Mouse (Mus musculus): ENCODE measurements at regions not wholly inside any gene's neighbourhood (a gene's known extent, or its start where the extent isn't known, plus 50 kb on each side); places are given as distances from the start of the nearest gene placed in this dataset.

GRCm38 (mm10) chr3:103496683-103497082 is 78.3 kb upstream of the Syt6 start:
- in situ Hi-C loops (cut with MboI; ENCODE audit: low pct_unique_long_range_greater_than_20kb in 1 of 2, low sequenced_read_pairs in 2 of 2, unreplicated experiment in 1 of 2) = no loop called here

- in situ Hi-C loops (cut with MboI; ENCODE audit: low pct_unique_long_range_greater_than_20kb in 1 of 2, low sequenced_read_pairs in 2 of 2, unreplicated experiment in 1 of 2) = no loop called here
Measured at GRCm38 (mm10) chr3:103497696-103498095, 77.3 kb upstream of the Syt6 start.

- in situ Hi-C loops (cut with MboI; ENCODE audit: low pct_unique_long_range_greater_than_20kb in 1 of 2, low sequenced_read_pairs in 2 of 2, unreplicated experiment in 1 of 2) = no loop called here
Measured at GRCm38 (mm10) chr3:103498458-103498857, 76.6 kb upstream of the Syt6 start.

- in situ Hi-C loops (cut with MboI; ENCODE audit: low pct_unique_long_range_greater_than_20kb in 1 of 2, low sequenced_read_pairs in 2 of 2, unreplicated experiment in 1 of 2) = loop anchor here in 1 of 2 experiments (5.0 kb wide), 1 partner anchor 68 kb away; no protein-coding TSS in a partner anchor
Measured at GRCm38 (mm10) chr3:103499801-103500200, 75.2 kb upstream of the Syt6 start.

GRCm38 (mm10) chr3:103500366-103500765 is 74.7 kb upstream of the Syt6 start:
- in situ Hi-C loops (cut with MboI; ENCODE audit: low pct_unique_long_range_greater_than_20kb in 1 of 2, low sequenced_read_pairs in 2 of 2, unreplicated experiment in 1 of 2) = loop anchor here in 1 of 2 experiments (5.0 kb wide), 1 partner anchor 68 kb away; no protein-coding TSS in a partner anchor

- in situ Hi-C loops (cut with MboI; ENCODE audit: low pct_unique_long_range_greater_than_20kb in 1 of 2, low sequenced_read_pairs in 2 of 2, unreplicated experiment in 1 of 2) = loop anchor here in 1 of 2 experiments (5.0 kb wide), 1 partner anchor 72 kb away; no protein-coding TSS in a partner anchor
Measured at GRCm38 (mm10) chr3:103504160-103504559, 70.9 kb upstream of the Syt6 start.

- in situ Hi-C loops (cut with MboI; ENCODE audit: low pct_unique_long_range_greater_than_20kb in 1 of 2, low sequenced_read_pairs in 2 of 2, unreplicated experiment in 1 of 2) = no loop called here
Measured at GRCm38 (mm10) chr3:103513411-103513810, 61.6 kb upstream of the Syt6 start.

- in situ Hi-C loops (cut with MboI; ENCODE audit: low pct_unique_long_range_greater_than_20kb in 1 of 2, low sequenced_read_pairs in 2 of 2, unreplicated experiment in 1 of 2) = no loop called here
Measured at GRCm38 (mm10) chr3:103514061-103514460, 61.0 kb upstream of the Syt6 start.

GRCm38 (mm10) chr3:103515946-103516345 is 59.1 kb upstream of the Syt6 start:
- in situ Hi-C loops (cut with MboI; ENCODE audit: low pct_unique_long_range_greater_than_20kb in 1 of 2, low sequenced_read_pairs in 2 of 2, unreplicated experiment in 1 of 2) = no loop called here

GRCm38 (mm10) chr3:103517376-103518304 is 57.4 kb upstream of the Syt6 start:
- in situ Hi-C loops (cut with MboI; ENCODE audit: low pct_unique_long_range_greater_than_20kb in 1 of 2, low sequenced_read_pairs in 2 of 2, unreplicated experiment in 1 of 2) = no loop called here

GRCm38 (mm10) chr3:103518624-103519023 is 56.4 kb upstream of the Syt6 start:
- in situ Hi-C loops (cut with MboI; ENCODE audit: low pct_unique_long_range_greater_than_20kb in 1 of 2, low sequenced_read_pairs in 2 of 2, unreplicated experiment in 1 of 2) = no loop called here
